In genomic region chr11:29140671-29141070, GRCm38 (mm10) we compare ENCODE assay signal across 12 mouse cellular contexts.
"Had no signal": no experiment of that assay in that cellular context is flagged by ENCODE, and none has a peak within 500 bp of the region (broad histone marks: within the 10 kb centered on the region; RNA-seq: fewer than 3 reads in every experiment).

No protein-coding gene starts in this region.

- H3K27ac ChIP-seq: limb, embryonic 10.5 days; liver, embryonic 15.5 days had no signal

- H3K4me1 ChIP-seq: limb, embryonic 10.5 days; liver, embryonic 15.5 days had no signal

- DNase-seq: kidney, adult 18-20 months; kidney, postnatal 25 days; lung, adult 2 months; lung, postnatal 36 days; right cerebral cortex, adult 18-20 months; right cerebral cortex, postnatal 25 days; thymus, postnatal 4 days had no signal

- H3K4me2 ChIP-seq: liver, embryonic 11.5 days; liver, embryonic 15.5 days had no signal

- H3K9me3 ChIP-seq: limb, embryonic 10.5 days; liver, embryonic 15.5 days had no signal

- H3K9ac ChIP-seq: liver, embryonic 15.5 days had no signal

- ATAC-seq: lung, postnatal 0 days; midbrain, embryonic 16.5 days had no signal

- H3K4me3 ChIP-seq: limb, embryonic 10.5 days; liver, embryonic 15.5 days had no signal

- H3K27me3 ChIP-seq: liver, embryonic 15.5 days had no signal
